Mouse (Mus musculus): ENCODE measurements around the gene Htra2.

- TF ChIP-seq CTCF (IDR thresholded peaks at IDR 0.05; ENCODE audit: insufficient read depth, low read length) (no peak), POLR2A (IDR thresholded peaks at IDR 0.05; ENCODE audit: borderline replicate concordance, extremely low read depth, low read depth, low read length) (no peak)
Measured at GRCm38 (mm10) chr6:83083497-83083896, 28.4 kb upstream of the Htra2 start.
